Mouse (Mus musculus): ENCODE results near the gene Gm20696.

- no peak for TF ChIP-seq GATA1 (IDR thresholded peaks at IDR 0.05; ENCODE audit: borderline replicate concordance, low read length)
- no peak for TF ChIP-seq FLI1 (IDR thresholded peaks at IDR 0.05; ENCODE audit: low read length)
These were observed 223.1 kb downstream of the Gm20696 start for GRCm38 (mm10) chr6:99443460-99443859.
